Mouse (Mus musculus) yolk sac, embryonic 10.5 days (tissue): ENCODE measurements around the gene Syt16.

ENCODE experiments used
- DNase-seq: peaks from one replicate; pipeline ENCODE4 v3.0.0-alpha.2; 2017; ENCODE audit warnings: low spot score

Gene Syt16

DNA sequence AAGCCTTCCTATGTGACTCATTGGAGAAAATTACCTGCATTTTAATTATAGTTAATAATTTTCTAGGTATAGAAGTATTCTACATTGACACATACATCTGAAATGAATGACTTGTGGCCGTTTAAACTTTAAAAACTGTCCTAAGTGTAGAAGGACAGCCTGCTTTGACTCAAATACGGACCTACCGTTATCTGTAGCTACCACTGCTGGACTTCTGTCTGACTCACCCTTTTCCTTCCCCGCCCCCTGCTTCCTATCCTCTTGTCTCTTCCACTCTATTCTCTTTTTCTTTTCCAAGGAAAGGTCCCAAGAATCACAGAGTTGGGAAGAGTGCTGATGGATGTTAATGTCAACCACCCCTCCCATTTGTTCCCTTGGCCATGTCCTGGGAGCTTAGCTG is 222.4 kb downstream of the Syt16 start:
- no peak for DNase-seq

- no peak for DNase-seq
Measured at GRCm38 (mm10) chr12:74220651-74221050, 223.2 kb downstream of the Syt16 start.

- DNase-seq: no peak
Measured at GRCm38 (mm10) chr12:74230808-74231207, 233.3 kb downstream of the Syt16 start.

GRCm38 (mm10) chr12:74232845-74233244 is 235.4 kb downstream of the Syt16 start:
- DNase-seq: no peak

- DNase-seq: no peak
Measured at GRCm38 (mm10) chr12:74236191-74236590, 238.7 kb downstream of the Syt16 start.

- no peak for DNase-seq
Measured at GRCm38 (mm10) chr12:74238056-74238455, 240.6 kb downstream of the Syt16 start.

GRCm38 (mm10) chr12:74238806-74239205 is 241.3 kb downstream of the Syt16 start:
- DNase-seq: no peak

DNA sequence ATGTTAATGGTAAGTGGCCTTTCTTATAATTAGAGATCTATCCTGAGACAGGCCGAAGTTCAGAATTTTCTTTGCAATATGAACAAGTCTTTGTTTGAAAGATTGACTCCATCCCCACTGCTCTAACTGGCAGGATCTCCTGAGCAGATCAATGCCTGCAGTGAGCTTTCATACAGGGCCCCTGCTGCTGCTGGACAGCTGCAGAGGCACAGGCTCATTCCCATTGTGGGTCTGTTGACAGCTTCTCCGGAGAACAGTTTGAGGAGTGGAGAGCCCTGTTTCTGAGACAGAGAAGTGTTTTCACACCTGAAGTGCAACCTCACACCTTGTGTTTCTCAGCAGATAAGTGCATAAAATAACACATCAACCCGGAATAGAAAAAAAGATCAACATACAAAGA is 267.4 kb downstream of the Syt16 start:
- no peak for DNase-seq

- no peak for DNase-seq
Measured at GRCm38 (mm10) chr12:74267049-74267448, 269.6 kb downstream of the Syt16 start.

GRCm38 (mm10) chr12:74268644-74269285 is 271.3 kb downstream of the Syt16 start:
- no peak for DNase-seq

DNA sequence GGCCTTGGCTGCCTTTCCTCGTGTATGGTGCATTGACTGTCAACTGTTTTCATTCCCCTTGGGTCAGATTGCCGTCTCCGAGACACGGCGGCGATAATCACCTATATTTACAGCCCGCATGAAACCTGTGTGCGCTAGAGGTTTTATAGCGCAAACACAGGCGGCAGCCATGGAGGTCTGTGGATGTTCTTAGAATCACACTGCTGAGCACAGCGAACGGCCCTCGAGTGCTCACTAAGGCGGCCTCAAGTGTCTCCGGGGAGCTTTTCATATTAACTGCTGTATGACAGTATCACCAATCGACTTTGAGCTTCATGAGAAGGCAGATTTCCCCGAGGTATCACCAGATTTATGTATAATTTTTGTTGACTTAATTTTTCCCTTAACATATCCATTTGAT is 275.1 kb downstream of the Syt16 start:
- no peak for DNase-seq

- no peak for DNase-seq
Measured at GRCm38 (mm10) chr12:74277265-74277664, 279.8 kb downstream of the Syt16 start.

DNA sequence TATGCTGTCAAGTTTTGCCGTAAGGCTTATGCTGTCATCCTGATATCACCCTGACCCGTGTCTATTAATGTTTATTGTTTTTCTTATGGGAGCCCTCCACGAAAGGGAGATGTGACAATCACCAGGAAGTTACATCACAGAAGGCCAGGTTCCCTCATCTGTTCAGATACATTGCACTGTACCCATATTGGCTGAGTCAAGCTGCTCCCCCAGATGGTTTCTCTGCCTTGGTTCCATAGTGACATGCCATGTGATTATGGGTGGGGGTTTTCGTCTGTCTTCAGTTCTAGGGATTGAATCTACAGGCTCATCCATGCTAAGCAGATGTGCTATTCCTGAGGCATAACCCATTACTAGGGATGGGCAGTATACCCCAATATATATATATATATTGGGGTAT is 283.9 kb downstream of the Syt16 start:
- no peak for DNase-seq

DNA sequence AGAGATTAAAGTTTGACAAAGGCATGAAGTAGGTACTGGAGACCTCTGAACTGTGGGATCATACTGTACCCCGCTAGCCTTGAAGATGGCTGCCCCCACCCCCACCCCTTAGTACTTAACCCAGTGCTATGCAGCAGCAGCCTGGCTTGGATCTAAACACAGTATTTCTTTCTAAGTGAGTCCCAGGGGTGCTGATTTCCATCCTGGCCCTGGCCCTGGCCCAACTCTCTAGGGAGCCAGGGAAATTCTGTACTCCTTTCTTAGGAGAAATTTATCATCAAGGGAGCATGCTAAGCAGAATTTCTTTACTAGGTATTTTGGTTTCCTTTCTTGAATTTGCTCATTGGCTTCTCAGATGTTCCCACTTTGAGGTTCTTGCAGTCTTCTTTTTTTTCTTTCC is 285.4 kb downstream of the Syt16 start:
- DNase-seq: no peak

GRCm38 (mm10) chr12:74284020-74284684 is 286.7 kb downstream of the Syt16 start:
- peak; percentile 84 for DNase-seq

- DNase-seq: no peak
Measured at GRCm38 (mm10) chr12:74284685-74285054, 287.2 kb downstream of the Syt16 start.

DNA sequence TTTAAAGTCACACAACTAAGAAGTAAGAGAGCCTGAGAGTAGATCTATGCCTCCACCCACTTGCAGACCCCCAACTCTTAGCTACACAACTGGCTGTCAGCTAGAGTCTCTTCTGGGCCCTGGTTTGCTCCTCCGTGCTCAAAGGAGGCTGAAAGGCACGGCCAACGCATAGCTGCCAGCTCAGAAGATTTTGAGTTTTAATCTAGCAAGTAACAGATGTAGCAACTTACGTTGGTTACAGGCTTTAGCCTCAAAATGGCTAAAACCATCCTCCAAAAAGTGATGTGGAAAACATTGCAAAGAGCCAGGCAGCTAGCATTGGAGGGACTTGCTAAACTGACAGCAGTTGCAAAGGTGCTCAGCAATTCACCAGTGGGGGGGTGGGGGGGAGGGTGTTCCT is 293.5 kb downstream of the Syt16 start:
- DNase-seq: no peak

- peak; percentile 12 for DNase-seq
Measured at GRCm38 (mm10) chr12:74293624-74294023, 296.2 kb downstream of the Syt16 start.

- DNase-seq: no peak
Measured at GRCm38 (mm10) chr12:74296374-74296773, 298.9 kb downstream of the Syt16 start.

- no peak for DNase-seq
Measured at GRCm38 (mm10) chr12:74301559-74301958, 304.1 kb downstream of the Syt16 start.

DNA sequence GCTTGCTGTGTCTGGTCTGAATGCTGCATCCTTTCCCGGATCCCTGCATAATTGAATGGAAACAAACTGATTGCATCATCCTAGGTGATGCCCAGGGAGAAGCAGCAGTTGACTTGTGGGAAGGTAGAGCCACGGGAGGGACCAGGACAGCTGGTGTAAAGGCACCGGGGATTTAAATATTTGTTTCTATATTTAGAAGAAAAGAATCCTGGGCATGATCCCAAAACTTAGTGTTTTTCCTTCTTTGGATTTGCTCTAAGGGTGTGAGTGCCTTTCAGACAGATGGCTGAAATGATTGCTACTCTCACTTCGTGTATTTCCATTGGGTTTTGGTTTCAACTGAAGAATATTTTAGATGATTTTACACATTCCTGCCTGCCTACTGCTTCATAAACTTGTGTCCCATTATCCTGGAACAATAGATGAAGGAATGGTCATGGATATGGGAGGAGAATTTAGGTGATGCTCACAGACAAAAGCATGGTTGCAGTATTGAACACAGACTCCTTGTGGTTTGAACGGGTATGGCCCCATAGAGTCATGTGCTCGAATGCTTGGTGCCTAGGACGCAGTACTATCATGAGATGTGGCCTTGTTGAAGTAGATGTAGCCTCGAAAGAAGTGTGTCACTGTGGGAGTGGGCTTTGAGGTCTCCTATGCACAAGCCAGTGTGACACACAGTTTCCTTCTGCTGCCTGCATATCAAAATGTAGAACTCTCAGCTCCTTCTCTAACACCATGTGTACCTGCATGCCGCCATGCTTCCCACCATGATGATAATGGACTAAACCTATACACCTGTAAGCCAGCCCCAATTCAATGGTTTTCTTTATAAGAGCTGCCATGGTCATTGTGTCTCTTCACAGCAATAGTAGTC is 306.2 kb downstream of the Syt16 start:
- no peak for DNase-seq

- no peak for DNase-seq
Measured at GRCm38 (mm10) chr12:74312611-74313010, 315.1 kb downstream of the Syt16 start.

DNA sequence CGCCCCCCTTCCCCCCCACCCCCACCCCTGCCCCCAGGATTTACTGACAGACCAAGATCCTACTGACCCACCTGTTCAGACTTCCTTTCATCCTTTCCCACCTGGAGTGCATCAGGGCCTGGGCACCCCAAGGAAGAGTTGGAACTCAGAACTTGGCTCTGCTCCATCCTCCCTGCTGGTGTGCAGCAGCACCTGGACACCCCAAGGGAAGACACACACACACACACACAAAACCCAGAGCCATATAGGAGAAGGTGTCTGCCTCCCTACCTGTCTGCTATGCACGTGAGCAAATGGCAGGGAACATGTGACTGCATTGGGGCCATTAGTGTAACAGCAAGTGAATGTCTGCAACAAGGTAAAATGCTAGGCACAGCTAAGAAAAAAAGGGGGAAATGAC is 317.8 kb downstream of the Syt16 start:
- no peak for DNase-seq
